Mouse (Mus musculus): ENCODE measurements around the gene Dnajc14. TPM values are rescaled to one million over a fixed set of nuclear protein-coding genes. Genes with fewer than 3 reads are reported as not detected.

Gene Dnajc14
- polyA plus RNA-seq (2015; fragmentation: Illumina TruSeq; extraction: RNeasy Lipid Tissue Mini Kit (QIAGEN cat#74804); ENCODE audit: insufficient read depth, low read depth, low replicate concordance): 9.2 TPM

DNA sequence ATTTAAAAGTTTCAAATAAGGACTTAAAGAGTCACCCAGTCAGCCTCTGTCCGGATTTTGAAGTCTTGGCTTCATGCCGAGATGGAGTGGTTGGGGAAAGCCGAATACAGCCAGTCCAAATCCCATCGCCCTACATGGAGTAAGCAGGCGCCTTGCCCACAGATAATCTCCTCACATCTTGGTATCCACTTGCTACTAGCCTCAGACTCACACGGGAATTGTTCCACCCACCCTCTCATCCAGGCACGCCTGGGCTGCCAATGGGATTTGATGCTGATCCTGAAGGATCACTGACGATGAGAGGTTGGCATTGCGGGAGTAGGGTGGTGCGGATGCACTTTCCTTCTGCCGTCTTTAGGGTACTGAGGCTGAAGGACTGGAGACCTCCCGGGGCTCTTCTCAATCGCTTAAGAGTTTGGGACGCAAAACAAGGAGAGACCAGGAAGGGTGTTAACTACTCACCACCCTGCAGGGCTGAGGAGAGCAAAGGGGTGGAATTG lies at the start of gene Dnajc14:
Gene Dnajc14 (plus strand): TSS at position 292 of the 500 bp plus-strand sequence.

GRCm38 (mm10) chr10:128790398-128791124 lies 13.3 kb upstream of the Dnajc14 start, which contains the start of gene Mmp19:
Gene Mmp19 (plus strand): TSS chr10:128790910.

DNA sequence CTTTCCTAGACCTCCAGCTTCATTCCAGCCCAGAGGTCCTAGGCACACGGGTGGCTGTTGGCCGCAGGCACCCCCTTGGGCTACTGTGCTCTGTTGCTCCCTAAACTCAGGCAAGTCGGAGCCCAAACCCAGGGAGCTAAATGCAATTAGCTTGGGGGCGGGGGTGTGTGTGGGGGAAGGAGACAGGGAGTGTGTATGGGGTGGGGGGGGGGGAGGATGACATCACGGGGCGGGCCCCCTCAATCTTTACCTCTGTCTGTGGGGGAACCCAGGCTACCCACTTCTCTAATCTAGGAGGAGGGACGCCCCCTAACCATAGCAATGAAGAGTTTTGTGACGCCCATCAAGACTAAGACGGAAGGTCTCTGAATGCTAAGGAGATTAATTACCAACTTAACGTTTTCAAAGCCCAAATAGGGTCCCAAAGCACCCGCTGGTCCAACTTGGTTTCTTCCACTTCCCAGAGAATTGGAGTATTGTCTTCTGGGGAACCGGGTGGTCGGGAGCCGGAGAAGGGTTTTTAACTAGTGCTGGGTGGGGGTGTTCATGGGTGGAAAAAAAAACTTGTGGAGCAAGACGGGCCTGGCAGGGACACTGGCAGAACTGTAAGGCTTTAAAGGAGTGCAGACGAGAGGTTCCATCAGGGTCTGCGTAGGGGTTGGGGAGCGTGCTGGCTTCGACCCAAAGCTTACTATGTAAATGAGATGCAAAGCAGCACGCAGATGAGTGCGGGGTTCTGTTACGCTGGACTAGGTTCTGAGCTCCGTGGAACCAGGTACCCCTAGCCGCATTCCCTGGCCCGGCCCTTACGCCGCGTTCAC lies 619 bp downstream of the Dnajc14 start, which contains the start of gene Tmem198b:
Gene Tmem198b (minus strand): TSS at position 100 of the 821 bp plus-strand sequence.

DNA sequence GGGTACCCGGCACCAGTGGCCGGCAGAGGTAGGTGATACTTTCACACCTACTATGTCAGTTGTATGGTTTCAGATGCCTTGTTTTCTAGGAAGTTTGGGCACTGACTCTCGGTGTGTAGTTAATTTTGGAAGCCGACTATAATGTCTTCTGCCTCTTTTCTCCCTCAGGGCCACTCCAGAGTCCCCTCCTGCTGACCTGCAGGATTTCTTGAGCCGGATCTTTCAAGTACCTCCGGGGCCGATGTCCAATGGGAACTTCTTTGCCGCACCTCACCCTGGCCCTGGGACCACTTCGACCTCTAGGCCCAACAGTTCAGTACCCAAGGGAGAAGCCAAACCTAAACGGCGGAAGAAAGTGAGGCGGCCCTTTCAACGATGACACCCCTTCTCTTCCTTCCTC lies 13.2 kb downstream of the Dnajc14 start, which contains the start of gene Sarnp:
Gene Sarnp (plus strand): TSS at position 301 of the 400 bp plus-strand sequence.

DNA sequence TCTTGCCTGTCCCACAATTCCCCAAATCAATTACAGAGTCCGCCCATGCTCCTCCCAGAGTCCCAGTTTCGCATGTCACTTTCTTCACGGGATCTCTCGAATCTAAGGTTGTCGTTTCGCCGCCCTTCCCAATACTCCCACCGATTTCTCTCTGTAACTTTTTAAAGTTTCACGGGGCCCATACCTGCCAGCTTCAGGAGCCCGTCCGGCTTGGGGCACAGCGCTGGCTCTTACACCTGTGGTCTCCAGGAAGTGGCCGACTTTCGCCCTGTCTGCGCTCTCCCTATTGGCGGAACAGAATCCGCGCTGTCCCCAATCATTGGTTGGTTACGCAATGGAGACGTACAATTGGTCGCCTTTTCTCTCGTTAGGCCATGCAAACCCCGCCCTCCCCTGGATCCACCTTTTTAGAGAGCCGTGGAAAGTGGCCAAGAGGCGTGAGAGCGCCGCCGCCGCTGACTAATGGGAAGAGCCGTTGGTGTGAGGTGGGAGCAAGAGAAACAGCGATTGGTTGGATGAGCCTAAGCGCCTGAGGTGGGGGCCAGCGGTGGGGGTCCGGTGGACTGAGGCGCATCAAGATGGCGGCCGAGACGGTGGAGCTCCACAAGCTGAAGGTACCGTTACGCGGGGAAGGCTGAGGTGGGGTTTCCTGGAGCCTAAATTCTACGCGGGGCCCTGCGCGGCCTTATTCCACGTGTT lies 17.6 kb downstream of the Dnajc14 start, which contains the start of gene Ormdl2:
Gene Ormdl2 (minus strand): TSS at position 288 of the 699 bp plus-strand sequence.

Other genes with a start within 250 kb of the Dnajc14 start
- 20.2 TPM for gene Pa2g4, start 238.1 kb upstream of the Dnajc14 start, polyA plus RNA-seq (2015; fragmentation: Illumina TruSeq; extraction: RNeasy Lipid Tissue Mini Kit (QIAGEN cat#74804); ENCODE audit: insufficient read depth, low read depth, low replicate concordance)
- gene Erbb3, start 214.4 kb upstream of the Dnajc14 start, polyA plus RNA-seq (2015; fragmentation: Illumina TruSeq; extraction: RNeasy Lipid Tissue Mini Kit (QIAGEN cat#74804); ENCODE audit: insufficient read depth, low read depth, low replicate concordance): 2.9 TPM
- 365 TPM for gene Rps26, start 177.3 kb upstream of the Dnajc14 start, polyA plus RNA-seq (2015; fragmentation: Illumina TruSeq; extraction: RNeasy Lipid Tissue Mini Kit (QIAGEN cat#74804); ENCODE audit: insufficient read depth, low read depth, low replicate concordance)
- 0.70 TPM for gene Ikzf4, start 158.1 kb upstream of the Dnajc14 start, polyA plus RNA-seq (2015; fragmentation: Illumina TruSeq; extraction: RNeasy Lipid Tissue Mini Kit (QIAGEN cat#74804); ENCODE audit: insufficient read depth, low read depth, low replicate concordance)
- 3.5 TPM for gene Suox, start 130.0 kb upstream of the Dnajc14 start, polyA plus RNA-seq (2015; fragmentation: Illumina TruSeq; extraction: RNeasy Lipid Tissue Mini Kit (QIAGEN cat#74804); ENCODE audit: insufficient read depth, low read depth, low replicate concordance)
- gene Rab5b, start 107.8 kb upstream of the Dnajc14 start, polyA plus RNA-seq (2015; fragmentation: Illumina TruSeq; extraction: RNeasy Lipid Tissue Mini Kit (QIAGEN cat#74804); ENCODE audit: insufficient read depth, low read depth, low replicate concordance): 15.3 TPM
- not detected for gene Pmel, start 99.9 kb upstream of the Dnajc14 start, polyA plus RNA-seq (2015; fragmentation: Illumina TruSeq; extraction: RNeasy Lipid Tissue Mini Kit (QIAGEN cat#74804); ENCODE audit: insufficient read depth, low read depth, low replicate concordance)
- gene Cdk2, start 99.0 kb upstream of the Dnajc14 start, polyA plus RNA-seq (2015; fragmentation: Illumina TruSeq; extraction: RNeasy Lipid Tissue Mini Kit (QIAGEN cat#74804); ENCODE audit: insufficient read depth, low read depth, low replicate concordance): 6.2 TPM
- gene Dgka, start 59.2 kb upstream of the Dnajc14 start, polyA plus RNA-seq (2015; fragmentation: Illumina TruSeq; extraction: RNeasy Lipid Tissue Mini Kit (QIAGEN cat#74804); ENCODE audit: insufficient read depth, low read depth, low replicate concordance): 10.4 TPM
- 4.8 TPM for gene Pym1, start 56.2 kb upstream of the Dnajc14 start, polyA plus RNA-seq (2015; fragmentation: Illumina TruSeq; extraction: RNeasy Lipid Tissue Mini Kit (QIAGEN cat#74804); ENCODE audit: insufficient read depth, low read depth, low replicate concordance)
- 3.0 TPM for gene Mmp19, start 13.2 kb upstream of the Dnajc14 start, polyA plus RNA-seq (2015; fragmentation: Illumina TruSeq; extraction: RNeasy Lipid Tissue Mini Kit (QIAGEN cat#74804); ENCODE audit: insufficient read depth, low read depth, low replicate concordance)
- gene Tmem198b, start 308 bp downstream of the Dnajc14 start, polyA plus RNA-seq (2015; fragmentation: Illumina TruSeq; extraction: RNeasy Lipid Tissue Mini Kit (QIAGEN cat#74804); ENCODE audit: insufficient read depth, low read depth, low replicate concordance): 6.6 TPM
- gene Sarnp, start 13.3 kb downstream of the Dnajc14 start, polyA plus RNA-seq (2015; fragmentation: Illumina TruSeq; extraction: RNeasy Lipid Tissue Mini Kit (QIAGEN cat#74804); ENCODE audit: insufficient read depth, low read depth, low replicate concordance): 15.9 TPM
- gene Ormdl2, start 17.6 kb downstream of the Dnajc14 start, polyA plus RNA-seq (2015; fragmentation: Illumina TruSeq; extraction: RNeasy Lipid Tissue Mini Kit (QIAGEN cat#74804); ENCODE audit: insufficient read depth, low read depth, low replicate concordance): 11.8 TPM
- not detected for gene Gdf11, start 87.7 kb downstream of the Dnajc14 start, polyA plus RNA-seq (2015; fragmentation: Illumina TruSeq; extraction: RNeasy Lipid Tissue Mini Kit (QIAGEN cat#74804); ENCODE audit: insufficient read depth, low read depth, low replicate concordance)
- gene Cd63, start 96.9 kb downstream of the Dnajc14 start, polyA plus RNA-seq (2015; fragmentation: Illumina TruSeq; extraction: RNeasy Lipid Tissue Mini Kit (QIAGEN cat#74804); ENCODE audit: insufficient read depth, low read depth, low replicate concordance): 125 TPM
- gene Rdh5, start 118.8 kb downstream of the Dnajc14 start, polyA plus RNA-seq (2015; fragmentation: Illumina TruSeq; extraction: RNeasy Lipid Tissue Mini Kit (QIAGEN cat#74804); ENCODE audit: insufficient read depth, low read depth, low replicate concordance): 12.1 TPM
- gene Bloc1s1, start 120.0 kb downstream of the Dnajc14 start, polyA plus RNA-seq (2015; fragmentation: Illumina TruSeq; extraction: RNeasy Lipid Tissue Mini Kit (QIAGEN cat#74804); ENCODE audit: insufficient read depth, low read depth, low replicate concordance): 47.0 TPM
- gene Itga7, start 129.8 kb downstream of the Dnajc14 start, polyA plus RNA-seq (2015; fragmentation: Illumina TruSeq; extraction: RNeasy Lipid Tissue Mini Kit (QIAGEN cat#74804); ENCODE audit: insufficient read depth, low read depth, low replicate concordance): 5.2 TPM
- not detected for gene Mettl7b, start 156.9 kb downstream of the Dnajc14 start, polyA plus RNA-seq (2015; fragmentation: Illumina TruSeq; extraction: RNeasy Lipid Tissue Mini Kit (QIAGEN cat#74804); ENCODE audit: insufficient read depth, low read depth, low replicate concordance)
- not detected for gene Olfr9, start 185.4 kb downstream of the Dnajc14 start, polyA plus RNA-seq (2015; fragmentation: Illumina TruSeq; extraction: RNeasy Lipid Tissue Mini Kit (QIAGEN cat#74804); ENCODE audit: insufficient read depth, low read depth, low replicate concordance)
- not detected for gene Olfr763, start 206.7 kb downstream of the Dnajc14 start, polyA plus RNA-seq (2015; fragmentation: Illumina TruSeq; extraction: RNeasy Lipid Tissue Mini Kit (QIAGEN cat#74804); ENCODE audit: insufficient read depth, low read depth, low replicate concordance)
- gene Olfr764-ps1, start 235.8 kb downstream of the Dnajc14 start, polyA plus RNA-seq (2015; fragmentation: Illumina TruSeq; extraction: RNeasy Lipid Tissue Mini Kit (QIAGEN cat#74804); ENCODE audit: insufficient read depth, low read depth, low replicate concordance): not detected
- gene Olfr765, start 245.9 kb downstream of the Dnajc14 start, polyA plus RNA-seq (2015; fragmentation: Illumina TruSeq; extraction: RNeasy Lipid Tissue Mini Kit (QIAGEN cat#74804); ENCODE audit: insufficient read depth, low read depth, low replicate concordance): not detected

All from pancreas, adult 10 weeks (tissue).